Mouse (Mus musculus) mesoderm, embryonic 11.5 days (tissue): ENCODE results near the gene S100a6.

Source experiments
- DNase-seq: peaks from one replicate; pipeline ENCODE4 v3.0.0-alpha.2; 2012; ENCODE audit warnings: low read depth, low spot score

Gene S100a6

DNA sequence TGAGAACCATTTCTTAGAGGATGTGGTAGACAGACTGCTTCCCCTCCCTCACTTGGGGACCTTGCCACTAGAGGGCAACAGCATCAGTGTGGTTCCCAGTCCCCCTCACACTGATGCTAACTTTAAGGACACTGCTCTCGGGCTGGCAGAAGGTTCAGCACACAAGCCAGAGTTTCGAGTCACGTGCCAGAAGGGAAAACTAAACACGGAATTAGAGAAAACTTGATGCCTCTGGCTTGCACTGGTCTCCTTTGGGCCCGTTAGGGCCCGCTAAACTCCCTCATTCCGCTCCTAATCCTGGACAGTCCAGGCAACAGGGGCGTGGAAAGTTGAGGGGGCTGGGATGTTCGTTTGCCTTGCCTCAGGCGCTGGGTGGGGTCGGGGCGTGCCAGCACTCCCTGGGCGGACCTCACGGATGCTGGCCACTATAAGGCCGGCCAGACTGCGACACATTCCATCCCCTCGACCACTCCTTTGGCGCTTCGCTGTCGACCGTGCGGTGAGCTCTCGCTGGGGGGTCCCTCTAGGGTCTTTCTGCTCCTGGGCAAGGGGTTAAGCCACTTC is at the start of gene S100a6:
Gene S100a6 (plus strand): TSS at position 155 of the 564 bp plus-strand sequence.
- peak; percentile 75 for DNase-seq

DNA sequence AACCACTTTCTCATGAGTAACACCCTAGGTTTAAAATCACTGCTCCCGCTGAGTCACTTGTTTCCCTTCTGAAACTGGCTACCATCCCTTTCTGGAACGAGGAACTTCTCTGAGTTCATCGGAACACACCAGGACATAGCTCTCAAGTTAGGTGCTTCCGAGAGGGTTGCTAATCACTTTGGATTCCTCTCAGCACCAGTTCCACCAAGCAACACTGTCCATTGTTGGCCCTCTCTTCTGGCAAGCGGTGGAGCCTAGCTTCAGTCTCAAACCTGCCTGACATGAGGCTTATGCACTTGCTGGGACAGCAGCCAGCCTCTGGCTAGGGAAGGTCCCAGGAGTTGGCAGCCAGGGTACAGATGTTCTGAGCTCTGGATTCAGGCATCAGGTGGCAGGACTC is 38.0 kb upstream of the S100a6 start:
- no peak for DNase-seq

DNA sequence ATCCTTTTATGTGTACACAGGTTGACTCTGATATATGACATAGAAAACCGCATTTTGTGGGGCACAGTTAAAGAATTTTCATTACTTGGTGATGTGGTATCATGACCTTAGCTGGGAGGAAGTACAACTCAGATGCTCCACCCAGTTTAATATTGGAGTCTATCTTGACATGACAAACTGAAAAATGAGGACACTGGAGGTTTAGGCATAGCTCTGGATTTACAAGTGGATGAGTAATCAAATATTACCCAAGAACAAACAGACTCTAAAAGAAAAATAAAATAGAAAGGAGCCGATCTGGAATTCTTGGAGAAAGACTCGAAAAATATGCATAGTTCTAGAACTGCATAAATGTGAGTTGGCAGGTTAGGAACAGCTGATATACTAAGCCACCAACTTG is 37.4 kb upstream of the S100a6 start:
- no peak for DNase-seq

DNA sequence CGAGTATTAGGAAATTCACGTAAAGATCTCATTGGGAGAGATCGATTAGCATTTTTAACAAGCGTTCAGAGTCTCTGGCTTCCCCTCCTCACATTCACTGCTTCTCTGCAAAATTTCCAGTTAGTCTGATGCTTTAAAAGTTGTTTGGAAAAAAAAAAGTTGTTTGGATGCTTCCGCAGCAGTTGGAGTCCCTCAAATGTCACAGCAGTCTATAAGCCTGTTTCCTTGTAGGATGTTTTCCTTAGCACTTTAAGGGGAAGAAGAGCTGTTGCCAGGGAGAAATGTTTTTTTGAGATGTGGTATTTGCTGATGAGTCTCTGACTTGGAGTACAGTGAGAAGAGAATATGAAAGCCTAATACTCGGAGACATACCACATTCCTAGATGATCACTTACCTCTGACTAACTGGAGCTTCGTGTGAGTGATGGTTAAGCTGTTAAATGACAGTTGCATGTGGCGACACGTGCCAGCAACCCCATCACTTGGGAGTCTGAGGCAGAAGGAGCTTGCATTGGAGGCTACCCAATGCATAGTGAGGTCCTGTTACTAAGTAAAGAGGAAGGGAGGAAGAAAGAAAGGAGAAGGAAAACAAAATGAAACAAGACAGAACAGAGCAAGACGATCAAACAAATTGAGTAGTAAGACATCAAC is 36.2 kb upstream of the S100a6 start:
- DNase-seq, result no peak

DNA sequence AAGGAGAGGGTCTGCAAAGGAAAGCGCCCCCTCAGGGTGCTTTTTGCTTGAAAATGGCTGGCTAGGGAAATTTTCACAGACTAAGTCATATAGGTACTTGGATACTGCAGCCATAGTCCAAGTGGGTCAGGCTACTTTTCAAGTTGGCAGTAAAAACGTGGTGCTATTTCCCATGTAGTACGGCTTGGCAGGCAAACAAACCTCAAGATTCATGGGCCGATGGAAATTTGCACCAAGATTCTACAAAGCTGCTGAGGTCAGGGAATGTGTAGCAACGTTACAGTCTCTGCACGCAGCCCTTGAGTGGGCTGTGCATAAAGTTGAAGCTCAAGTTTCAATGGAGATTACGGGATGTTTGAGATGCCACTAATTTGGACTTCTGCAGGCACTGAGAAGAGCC is 33.2 kb upstream of the S100a6 start:
- no peak for DNase-seq

DNA sequence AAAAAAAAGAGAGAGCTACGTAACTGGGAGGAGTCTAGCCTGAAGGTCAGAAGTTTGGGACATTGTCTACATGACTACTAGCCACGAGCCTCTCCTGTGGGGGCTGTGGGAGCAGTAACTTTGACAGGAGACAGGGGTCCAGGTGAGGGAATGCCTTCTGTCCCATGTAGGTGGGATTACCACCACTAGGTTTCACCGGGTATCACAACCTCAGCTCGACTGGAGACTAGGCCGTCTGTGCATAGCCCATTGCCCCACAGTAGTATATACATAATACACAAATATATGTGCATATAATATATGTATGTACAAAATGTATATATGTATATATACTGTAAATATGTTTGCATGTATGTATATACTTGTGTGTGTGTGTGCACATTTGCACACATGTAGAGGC is 31.5 kb upstream of the S100a6 start:
- DNase-seq, result no peak

DNA sequence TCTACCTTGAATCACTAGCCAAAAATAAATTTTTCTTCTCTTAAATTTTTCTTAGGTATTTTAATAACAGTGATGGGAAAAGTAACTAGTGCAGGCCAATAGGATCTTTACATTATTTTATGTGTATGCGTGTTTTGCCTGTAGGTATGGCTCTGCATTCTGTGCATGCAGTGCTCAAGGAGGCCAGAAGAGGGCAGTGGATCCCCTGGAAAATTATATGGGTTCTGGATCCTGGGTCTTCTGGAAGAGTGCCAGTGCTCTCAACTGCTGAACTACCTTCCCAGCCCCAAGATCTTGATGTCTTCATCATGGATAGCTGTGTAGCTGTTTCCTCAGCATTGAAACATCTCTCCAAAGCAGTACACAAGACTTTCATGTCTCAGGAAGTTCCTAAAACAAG is 30.5 kb upstream of the S100a6 start:
- DNase-seq, result no peak

DNA sequence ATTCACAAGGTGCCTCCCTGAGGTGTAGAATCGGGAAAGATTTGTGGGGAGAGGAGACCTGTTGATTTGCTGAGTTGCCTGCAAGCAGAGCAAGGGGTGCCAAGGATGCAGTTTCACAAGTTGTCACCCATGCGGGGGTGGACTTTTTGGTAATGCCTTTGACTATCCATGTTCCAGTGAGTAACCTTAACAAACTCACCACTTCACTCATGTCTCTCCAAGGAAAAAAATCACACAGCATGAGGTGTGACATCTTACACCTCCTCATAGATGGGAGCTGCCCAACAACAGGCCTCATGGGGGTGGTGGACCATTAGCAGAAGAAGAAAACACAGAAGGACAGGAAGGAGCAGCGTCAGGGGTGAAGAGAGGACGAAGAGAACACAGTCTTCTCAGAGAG is 30.1 kb upstream of the S100a6 start:
- DNase-seq, result no peak

DNA sequence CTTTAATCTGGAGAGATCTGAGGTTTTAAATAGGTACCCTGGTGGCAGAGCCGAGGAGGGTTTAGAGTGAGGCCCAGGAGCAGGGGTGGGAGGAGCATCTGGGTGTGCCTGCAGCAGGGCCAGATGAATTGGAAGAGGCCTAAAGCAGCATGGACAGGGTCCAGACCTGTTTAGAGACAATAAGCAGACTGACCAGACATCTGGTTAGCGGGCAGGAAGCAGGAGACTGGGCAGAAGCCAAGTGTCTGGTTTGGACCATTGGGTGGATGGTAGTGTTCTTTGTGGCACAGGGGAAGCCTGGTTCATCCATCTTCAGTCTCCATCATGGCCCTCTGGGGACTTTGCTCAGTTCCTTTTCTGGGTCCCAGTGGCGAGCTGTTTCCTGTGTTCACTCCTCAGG is 28.8 kb upstream of the S100a6 start:
- no peak for DNase-seq

DNA sequence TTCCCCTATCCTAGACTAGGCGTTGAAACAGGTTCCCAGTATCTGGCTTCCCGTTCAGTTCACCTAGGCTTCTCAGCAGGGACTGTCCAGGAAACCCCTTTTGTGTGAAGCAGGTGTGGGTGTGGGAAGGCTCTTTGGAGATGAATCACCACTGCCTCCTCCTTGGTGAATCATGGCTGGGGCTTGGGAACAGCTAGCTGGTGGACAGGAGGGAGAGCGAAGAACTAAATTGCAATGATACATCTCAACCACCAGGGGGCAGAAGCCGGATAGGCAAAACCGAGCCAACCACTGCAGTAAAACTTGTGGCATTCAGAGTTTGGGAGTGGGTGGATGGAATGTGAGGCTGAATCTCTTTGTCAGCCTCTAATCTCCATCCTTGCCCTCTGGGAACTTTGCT is 27.1 kb upstream of the S100a6 start:
- DNase-seq, result peak; percentile 82

DNA sequence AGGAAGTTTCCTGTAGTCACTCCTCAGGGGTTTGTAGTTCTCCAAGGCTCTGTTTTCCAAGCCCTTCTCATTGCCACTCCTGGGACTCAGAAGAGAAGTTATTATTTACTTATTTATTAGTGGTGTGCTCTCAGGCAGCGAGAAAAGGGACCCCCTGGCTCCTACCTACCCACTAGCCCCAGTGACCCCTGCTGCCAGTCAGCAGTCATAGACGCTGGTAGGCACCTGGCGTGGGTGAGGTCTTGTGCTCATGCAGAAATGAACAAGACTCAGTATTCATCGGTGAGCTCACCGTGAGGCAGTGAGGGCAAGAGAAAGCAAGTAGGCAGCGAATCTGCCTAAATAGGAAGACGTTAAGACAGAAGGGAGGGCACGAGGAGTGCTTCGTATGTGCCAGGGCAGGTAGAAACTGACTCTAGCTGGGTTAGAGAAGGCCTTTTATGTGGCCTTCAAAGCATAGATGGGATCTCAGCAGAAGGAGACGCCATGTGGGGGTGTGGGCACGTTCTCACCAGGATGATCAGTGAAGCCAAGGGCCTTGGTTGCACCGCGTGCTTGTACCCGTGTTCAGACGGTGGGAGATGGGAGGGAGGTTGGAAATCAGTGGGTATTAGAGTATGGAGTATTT is 26.6 kb upstream of the S100a6 start:
- no peak for DNase-seq

DNA sequence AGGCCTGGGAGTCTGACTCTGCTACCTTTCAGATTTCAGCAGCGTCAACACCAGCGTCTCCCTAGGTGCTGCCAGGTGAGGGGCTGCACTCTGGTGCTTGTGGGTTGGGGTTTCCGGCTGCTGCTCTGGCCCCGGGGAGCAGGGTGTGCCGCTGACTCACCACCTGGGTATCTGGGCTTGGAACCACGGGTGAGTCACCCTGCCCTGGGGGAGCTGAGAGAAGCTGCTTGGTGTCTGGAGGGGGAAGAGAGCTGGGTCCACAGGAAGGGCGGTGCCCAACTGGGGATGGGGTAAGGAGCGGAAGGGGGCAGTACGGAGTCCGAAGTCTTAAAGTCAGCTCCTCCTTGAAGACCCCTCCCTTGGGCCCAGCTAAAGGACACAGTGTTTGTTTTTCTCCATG is 25.8 kb upstream of the S100a6 start:
- DNase-seq, result no peak

DNA sequence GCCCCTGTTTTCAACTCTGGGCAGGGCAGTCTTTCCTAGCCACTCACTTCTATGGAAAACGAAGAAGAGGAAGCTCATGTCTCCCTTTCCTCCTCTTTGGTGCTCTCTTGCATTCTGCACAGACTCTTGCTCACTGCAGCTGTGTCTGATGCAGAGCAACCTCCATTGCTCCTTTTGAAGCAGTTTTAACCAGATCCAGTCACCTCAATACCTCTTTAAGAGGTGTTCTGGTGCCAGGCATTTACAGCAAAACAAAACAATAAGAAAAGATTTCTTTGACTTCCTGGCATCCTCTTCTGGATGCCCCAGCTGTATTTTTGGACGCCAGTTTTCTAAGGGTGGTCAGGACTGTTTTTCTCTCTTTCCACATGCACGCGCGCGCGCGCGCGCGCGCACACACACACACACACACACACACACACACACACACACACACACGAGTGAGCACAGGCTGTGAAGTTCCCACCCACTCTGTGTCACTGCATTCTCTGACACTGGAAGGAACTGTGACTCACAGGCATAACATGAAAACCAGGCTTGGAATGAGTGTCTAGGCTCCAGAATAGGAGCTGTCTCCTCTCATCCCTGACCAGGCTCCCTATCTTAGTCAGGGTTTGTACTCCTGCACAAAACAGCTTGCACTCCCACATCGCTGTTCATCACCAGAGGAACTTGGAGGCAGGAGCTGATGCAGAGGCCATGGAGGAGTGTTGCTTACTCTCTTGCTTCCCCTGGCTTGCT is 25.2 kb upstream of the S100a6 start:
- no peak for DNase-seq

DNA sequence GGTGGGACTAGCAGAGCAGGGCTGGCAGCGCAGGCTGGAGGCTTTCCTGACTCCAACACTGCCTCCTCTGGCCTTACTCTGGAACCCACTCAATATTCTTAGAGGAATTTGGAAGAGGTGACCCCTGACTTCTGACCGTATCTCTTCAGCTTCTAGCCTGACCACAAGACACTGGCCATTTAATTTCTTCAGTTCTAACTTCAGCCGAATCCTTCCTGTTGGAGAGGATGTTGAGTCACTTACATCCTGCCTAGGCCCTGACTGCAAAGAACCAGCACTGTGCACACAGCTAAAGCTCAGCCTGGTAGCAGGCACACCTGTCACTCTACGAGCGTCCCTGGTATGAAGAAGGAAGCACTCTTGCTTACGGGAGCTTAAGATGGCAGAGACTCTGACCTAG is 23.3 kb upstream of the S100a6 start:
- DNase-seq, result no peak

DNA sequence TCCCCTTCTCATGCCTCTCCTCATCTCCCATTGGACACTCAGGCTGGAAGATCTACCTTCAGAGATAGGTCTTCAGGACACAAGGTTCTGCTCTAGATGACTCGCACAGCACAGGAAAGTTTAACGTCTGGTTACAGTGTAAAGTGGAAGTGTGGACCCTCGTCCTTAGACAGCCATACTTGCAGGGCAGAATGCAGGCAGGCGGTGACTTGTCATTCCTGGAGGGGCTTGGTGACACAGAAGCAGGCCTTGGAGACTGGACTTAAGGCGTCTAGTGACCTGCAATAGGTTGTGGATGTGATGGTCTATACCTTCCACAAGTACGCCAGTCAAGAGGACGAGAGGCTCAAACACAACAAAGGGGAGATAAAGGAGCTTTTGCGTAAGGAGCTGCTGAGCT is 22.7 kb upstream of the S100a6 start, which contains the start of gene S100a2:
Gene S100a2 (plus strand): TSS at position 301 of the 400 bp plus-strand sequence.
- DNase-seq, result no peak

DNA sequence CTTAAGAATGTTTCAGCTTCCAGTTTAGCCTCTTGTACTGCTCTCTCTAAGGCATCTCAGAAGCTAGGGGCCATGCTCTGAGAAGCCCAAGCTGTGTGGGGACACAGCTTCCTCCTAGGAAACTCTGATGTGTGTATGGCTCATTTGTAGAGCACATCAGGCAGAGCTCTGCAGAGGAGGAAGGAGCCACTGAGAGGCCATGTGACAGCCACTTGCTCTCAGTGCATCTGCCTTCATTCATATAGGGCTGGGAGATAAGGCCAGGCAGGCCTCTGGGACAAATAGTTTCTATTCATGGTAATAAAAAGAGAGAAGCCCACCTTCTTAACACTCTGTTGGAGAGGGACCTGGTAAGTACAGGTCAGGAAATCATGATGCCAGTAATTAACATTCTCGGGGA is 18.2 kb upstream of the S100a6 start:
- DNase-seq, result no peak

DNA sequence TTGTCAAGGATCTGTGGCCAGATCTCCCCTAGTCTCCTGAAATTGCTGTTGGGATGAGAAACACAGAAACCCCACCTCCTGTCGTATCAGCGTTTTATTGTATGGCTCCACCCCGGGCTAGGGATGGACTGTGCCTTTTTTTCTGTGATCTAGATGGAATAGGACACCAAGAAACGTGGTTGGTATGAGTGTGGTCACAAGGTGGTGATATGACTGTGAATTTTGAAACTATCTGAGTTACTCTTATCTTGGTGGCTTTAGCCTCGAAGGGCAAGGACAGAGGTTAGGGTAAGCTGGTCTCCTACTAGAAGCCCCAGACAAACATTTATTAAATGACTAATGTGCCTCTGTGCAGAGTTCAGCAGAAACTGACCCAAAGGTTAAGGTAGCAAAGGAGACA is 17.1 kb upstream of the S100a6 start:
- no peak for DNase-seq

DNA sequence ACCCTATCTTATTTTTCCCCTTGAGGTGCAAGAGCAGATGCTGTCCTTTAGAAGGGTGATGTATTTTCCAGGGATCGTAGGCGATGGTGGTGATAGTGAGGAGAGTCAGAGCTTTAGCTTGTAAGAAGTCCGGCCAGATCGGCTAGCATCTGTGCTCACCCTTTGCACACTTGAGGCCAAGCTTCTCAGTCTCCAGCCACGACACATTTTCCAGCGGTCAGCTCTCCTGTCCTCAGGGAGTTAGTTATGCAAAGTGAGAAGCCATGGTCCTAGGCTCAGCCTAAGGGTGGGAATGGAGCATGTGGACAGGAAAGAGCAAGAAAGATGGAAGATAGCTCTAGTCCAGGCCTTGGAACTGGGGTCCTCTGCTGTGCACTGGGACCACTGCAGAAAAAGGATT is 15.9 kb upstream of the S100a6 start:
- DNase-seq, result no peak

DNA sequence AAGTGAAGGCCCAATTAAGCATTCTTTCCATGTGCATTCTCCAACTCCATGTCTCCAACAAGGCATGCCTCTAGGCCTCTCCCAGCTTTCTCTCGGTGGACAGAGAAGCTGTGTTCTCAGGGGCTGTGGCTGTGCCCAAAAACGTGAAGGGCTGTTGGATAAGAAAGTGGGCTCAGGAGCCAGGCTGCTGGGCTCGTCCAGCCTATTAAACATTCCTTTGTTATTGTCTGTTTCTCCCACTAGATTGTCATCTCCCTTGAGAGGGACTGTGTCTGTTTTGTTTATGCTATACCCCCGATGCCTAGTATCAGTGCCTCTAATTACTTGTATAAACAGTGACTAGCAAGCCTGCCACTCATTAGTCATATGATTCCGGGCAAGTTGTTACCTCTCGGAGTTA is 14.9 kb upstream of the S100a6 start:
- DNase-seq, result no peak

DNA sequence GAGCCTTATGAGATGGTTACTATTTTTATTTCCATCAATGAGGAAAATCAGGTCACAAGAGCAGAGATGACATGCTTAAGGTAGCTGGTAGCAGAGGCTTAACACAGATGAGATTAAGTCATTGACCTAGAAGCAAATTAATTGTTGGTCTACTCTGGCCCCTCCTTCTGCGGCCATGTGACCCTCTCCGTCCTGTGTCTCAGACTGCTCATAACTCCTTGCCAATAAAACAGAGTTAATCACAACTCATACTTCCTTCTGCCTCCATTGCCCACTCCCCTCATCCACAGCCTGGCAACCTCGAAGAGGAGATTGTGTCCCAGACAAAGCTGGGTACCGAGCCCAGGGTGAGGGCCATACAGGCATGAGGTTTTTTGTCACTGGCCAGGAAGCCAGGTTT is 14.5 kb upstream of the S100a6 start:
- no peak for DNase-seq

DNA sequence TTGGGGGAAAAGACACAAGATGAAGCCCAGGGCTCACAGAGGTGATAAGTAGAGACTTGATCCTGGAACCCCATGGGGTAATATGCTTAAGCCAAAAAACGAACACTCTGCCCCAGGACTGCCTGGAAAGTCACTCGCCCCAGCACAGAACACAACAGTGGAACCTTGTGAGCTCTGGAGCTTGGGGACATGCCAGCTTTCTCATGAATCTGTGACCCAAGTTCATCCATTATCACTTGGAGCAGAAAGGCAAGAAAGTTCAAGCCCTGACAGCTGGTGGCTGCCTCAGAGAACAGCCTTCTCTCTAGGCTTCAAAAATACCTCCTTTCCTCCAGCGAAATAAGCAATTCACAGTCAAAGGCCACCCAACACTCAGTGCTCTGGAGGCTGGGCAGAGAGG is 13.3 kb upstream of the S100a6 start:
- DNase-seq, result no peak

DNA sequence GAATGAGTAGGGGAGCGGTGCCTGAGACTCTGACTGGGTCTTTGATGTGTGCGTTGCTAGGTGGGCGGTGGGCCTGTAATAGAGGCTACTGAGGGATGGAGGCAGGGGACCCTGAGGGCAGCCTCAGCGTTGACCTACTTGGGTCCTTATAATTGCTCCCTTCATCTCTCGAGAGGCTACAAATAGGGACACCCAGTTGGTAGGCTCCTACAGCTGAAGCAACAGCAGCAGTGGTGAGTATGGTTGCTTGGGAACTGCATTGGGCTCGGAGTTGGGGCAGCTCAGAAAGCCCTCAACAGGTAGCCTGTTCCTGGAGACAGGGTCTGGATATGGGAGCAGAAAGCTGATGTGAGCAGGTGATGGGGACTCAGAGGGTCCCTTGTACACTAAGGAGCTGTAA is 12.6 kb upstream of the S100a6 start:
- no peak for DNase-seq
